Mouse (Mus musculus) adrenal gland (tissue): ENCODE measurements around the gene Adarb2.

ENCODE experiments used
- intact Hi-C: fragments of 180-260 bp; cut with DNase I; formaldehyde crosslinking; loops from one replicate; pipeline ENCODE4 v1.15.1; 2025

Gene Adarb2

DNA sequence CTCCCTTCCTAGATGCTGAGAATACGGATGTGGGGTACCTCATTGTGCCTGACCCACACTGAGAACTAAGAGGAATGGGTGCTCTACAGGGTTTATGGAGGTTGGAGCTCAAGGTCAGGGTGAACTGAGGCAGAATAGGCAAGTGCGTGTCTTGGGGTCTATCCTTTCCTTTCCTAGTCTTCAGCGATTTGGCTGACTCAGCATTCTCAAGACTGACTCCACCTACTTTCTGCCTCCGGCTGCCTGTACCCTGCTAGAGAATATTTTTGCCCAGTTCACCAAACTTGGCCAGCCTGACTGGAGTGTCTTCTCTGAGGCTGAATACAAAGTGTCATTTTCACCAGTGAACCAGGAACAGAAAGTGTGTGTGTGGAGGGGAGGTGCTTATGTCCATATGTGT, 163.4 kb downstream of the Adarb2 start:
- intact Hi-C loops: no loop called here

DNA sequence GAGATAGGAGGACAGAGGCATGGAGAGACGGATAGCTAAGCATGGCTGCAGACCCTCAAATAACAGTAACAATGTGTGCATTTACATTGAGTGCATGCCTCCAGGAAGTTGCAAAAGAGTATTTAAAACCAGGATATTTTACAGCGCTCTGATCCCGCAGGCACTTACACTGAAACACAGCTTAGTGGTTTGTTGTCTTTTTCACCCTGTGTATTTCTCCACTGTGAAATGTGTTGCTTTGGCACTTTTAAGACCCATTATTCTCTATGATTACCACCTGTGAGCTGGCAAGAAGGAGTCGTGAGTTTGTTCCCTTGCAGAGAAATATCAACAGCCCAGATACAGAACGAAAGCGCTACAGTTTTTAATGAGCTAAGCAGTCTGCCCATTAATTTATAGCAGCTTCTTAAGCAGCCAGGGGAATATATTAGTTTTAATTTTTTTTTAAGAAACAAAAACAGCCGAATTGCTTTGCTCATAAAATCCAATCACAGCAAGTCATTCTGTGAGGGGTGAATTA, 167.3 kb downstream of the Adarb2 start:
- intact Hi-C loops: no loop called here

DNA sequence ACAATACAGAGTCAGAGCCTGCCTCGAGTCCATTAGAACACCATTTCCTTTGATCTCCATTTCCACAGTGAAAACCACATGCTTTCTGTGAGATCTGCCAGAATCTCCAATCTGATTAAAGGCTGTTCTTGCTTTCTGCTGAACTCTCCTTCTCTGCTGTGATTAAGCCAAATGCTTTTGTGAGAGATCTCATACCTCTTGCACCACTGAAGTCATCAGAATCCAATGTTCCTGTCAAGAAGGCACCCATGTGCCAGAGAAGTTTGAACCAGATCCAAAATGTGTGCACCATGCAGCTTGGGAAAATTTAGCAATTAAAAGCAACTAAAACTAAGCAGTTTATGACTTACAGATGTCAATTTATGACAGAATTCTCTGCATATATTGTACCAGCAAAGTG, 185.9 kb downstream of the Adarb2 start:
- intact Hi-C loops: no loop called here

DNA sequence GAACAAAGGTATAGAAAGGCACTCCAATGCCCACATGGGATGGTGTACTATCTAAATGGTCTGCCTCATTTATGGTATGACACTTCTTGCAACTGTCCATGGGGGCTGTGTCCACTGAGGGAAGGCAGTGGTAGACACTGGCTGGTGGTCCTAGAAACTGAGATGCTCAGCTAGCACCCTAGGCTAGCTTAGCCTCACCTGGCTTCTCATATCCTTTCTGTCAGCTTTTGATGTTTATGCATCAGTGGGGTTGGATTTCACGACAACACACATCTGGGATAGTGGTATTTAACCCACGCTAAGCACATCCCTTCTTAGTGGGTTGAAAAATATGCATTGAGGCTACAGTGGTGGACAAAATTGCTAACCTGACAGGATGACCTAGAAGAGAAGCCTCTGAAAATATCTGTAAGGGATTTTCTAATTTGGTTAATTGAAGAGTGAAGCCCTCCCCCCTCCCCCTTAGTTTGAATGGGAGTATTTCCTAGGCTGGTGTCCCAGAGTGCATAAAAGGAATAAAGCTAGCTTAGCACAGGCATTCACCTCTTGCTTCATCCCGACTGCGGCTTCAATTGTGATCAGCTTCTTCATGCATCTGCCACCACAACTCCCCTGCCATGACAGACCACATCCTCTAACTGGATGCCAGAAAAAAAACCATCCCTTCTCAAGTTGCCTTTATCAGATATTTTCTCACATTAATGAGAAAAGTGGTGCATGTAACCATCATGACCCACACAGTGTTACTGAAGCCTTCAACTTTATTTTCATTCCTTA, 197.8 kb downstream of the Adarb2 start:
- intact Hi-C loops: no loop called here

DNA sequence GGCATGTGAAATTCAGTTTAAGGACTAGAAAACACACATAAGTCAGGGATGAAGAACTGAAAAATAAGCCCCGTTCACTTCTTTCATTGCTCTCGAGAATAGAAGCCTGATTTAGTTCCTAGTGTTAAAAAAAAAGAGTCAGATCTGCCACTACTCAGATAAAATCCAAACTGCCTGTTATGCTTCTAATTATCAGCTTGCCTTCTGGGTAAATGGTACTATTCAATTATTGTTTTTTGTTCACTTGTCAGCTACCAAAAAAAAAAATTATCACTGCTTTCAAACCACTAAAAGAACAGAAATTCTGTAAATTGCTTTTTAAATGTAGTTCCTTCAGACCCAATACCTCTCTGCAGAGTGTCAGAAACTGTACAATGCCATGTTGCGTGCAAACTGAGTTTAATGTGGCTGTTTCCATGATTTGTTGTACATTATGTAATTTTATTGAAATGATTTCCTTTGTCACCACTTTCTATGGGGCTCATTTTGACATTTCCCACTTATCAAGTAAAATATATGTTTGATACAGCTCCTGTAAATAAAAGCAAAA, 199.7 kb downstream of the Adarb2 start:
- intact Hi-C loops: no loop called here

DNA sequence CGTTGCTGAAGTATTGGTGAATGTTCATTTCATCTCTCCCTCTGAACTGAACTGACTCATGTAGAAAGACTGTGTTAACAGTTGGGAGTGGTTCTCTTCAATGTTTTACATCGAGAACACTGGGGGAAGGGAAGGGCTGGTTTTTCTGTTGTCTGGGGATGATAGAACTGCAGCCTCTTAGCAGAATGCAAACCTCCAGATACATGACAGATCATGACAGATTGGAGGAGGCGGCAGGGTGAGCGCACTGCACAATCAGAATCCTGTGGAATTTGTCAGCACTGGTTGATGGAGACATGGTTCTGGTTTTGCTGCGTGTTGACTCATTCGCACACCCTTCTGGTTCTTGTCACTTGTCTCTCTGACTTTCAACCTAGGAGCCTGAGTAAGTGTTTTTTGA, 203.4 kb downstream of the Adarb2 start:
- intact Hi-C loops: no loop called here

DNA sequence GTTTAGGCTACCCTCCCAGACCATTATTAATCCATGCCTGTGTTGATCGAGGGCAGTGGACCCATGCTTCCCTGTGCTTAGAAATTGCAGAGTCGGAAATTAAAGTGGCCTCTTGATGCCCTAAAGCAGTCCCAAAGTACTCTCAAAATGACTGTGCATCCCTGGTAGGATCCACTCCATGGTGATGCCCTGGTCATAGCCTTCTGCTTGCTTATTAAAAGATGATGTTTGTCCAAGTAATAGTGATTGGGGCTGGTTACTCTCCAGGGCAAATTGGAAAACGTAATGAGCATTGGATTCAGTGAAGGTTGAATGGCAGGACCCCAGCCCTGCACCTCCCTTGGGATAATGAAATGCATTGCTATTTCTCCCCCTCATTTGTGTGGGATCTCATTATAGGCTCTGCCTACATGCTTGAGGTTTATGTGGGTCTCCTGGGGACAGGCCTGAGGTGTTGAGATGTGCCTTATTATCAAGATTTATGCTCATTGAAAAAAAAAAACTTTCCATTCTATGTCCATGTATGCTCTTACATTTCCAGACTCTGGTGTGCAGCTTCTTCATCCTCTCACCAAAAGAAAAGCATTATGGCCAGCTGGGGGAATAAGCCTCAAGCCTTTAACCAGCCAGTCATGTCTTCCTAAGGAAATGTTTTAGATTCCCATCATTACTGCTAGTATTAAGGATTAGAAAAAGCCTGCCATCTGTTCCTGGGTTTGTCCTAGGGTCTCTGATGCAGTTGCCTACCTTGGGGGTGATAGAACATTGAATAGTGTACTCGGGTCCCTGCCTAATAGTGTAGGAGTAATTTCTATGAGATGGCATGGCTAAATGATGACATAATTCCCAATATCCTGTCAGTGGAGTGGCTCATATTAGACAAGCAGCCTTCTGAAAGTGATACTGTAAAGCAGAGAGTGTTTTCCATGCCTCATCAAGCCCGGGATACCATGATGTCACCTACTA, 208.0 kb downstream of the Adarb2 start:
- intact Hi-C loops: no loop called here

DNA sequence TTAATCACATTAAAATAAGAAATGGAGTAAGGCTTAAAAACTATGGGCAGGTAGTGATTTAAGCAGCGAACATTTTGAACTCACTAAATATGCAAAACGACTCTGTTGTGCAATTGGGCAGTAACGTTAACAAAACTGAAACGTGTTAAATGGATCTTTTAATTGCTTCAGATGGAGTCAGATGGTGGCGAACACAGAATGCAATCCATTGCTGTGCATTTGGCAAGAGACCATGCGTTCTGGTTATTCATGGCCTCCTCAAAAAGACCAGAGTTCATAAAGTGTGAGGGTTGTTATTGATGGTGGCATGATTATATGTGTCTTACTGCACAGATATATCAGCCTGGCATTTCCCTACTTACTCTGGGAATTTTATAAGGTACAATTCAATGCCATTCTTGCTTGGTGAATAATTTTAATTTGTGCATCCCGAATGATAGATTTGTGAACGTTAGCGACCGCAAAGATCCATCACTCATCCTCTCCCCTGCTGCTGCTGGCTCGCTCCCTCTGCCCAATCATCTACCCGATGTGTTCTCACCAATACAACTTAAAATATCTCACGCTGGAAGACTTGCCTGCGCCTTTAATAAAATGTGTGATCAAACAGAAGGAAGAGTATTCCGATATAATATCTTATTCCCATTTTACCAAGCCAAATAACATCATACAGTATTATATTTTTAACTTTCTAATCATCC, 221.5 kb downstream of the Adarb2 start:
- intact Hi-C loops: no loop called here

DNA sequence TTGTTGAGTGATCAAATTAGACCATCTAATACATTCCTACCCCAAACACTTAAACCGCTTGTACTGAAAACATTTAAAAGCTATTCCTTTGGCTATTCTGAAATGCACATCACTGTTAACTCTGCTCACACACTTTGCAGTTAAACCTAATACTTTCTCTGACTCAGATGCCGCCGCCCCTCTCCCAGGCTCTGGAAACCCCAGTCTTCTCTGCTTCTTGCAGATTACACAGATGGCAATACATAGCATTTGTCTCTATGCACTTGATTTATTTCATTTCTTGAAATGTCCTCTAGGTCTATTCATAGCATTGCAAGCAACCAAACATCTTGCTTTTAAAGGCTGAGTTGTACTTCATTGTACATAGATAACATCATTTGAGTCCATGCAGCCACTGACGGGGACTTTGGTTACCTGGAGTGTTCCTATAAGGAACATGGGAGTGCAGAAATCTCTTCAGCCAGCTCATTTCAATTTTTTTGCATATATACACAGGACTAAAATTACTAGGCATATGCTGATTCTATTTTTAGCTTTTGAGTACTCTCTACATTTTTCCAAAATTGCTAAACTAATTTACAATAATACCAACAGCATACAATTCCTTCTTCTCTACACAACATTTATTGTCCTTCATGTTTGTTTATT, 236.6 kb downstream of the Adarb2 start:
- intact Hi-C loops: no loop called here

DNA sequence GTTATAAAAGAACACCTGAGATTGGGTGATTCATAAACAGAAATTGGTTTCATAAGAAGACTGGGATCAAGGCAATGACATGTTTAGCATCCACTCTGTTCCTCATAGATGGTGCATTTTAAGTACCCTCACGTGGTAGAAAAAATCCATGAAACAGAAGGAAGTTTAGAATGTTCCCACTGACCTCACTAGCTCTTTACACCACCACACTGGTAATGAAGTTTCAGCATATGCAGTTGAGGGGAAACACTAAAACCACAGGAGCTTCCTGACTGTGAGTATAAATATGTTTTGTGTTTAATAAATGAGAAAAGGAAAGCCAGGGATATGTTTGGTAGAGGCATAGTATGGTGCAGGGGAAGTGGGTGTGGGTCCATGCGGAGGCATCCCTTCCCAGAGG, 242.7 kb downstream of the Adarb2 start:
- intact Hi-C loops: no loop called here

DNA sequence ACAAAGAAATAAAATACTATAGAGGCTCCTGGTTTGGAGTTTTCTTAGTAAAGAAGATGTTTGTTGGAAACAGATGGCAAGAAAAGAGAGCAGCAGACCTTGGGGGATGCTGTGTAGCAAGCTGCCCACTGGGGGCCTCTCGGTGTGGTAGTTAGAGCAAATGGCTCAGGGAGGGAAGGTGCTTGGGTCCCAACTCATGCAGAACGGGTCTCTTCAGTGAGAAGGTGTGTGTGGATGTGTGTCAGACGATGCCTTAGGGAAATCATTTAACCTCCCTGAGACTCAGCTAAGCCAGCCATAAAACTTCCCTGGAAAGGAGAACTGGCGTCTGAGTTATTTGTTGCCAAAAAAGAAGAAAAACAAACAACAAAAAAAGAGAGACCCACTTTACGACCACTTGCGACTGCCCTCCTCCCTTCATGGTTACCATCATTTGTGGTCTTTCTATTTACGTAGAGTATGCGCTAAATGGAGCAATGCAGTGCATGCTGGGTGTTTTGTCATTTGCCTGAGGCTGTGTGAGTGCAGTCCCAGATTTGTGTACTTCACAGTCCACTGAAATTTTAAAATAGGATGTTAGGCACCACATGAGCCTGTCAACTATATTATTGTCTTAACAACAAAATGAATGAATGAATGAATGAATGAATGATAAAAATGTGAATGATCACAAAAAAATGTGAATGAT, 245.7 kb downstream of the Adarb2 start:
- intact Hi-C loops: no loop called here

DNA sequence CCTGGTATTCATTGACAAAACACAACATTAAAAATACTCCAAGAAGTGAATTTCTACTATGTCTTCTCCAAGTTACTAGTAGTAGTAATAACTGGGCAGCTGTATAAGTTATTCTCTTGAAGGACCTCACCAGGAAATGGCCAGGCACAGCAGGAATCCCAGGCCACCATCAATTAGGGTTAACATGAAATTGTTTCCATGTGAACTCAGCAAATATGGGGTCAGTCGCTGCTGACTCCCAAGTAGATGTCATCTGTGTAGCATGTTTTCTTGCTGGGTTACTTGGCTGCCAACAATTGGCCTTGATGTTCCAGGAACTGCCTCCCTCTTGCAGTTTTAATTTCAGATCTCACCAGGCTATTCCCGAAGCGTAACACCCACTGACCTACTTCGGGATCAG, 248.9 kb downstream of the Adarb2 start:
- intact Hi-C loops: no loop called here

DNA sequence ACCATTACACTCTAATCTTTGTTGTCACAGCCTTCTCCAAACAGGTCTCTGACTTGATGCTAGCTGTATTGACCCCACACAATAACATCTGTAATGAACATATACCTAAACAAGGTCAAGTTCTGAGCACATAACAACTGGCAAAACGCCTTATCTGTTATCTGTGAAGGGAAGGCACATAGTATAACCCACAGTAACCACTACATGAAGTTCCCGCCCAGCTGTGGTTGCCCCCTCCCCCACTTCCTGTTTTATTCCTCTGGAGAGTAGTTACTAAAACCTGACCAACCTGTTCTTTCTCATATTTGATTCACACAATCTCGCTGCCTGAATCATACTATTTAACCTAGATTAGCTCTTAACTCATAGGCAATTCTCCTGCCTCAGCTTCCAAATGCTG, 254.2 kb downstream of the Adarb2 start:
- intact Hi-C loops: no loop called here

DNA sequence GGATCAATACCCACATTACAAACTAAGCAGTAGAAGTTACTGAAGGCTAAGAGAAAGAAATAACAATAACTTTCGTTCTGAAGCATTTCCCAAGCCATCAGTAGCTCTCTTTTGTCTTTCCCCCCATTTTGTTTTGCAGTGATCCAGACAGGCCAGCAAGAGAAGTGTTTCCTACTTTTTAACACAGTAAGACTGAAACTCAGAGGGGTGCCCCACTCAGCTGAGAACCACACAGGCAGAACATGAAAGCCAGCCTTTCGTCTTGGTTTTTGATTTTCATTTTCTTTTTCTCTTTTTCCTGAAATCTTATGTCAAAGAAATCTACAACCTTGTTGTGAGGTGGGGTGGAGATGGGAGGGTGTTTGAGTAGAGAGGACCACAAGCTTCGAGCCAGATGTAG, 255.2 kb downstream of the Adarb2 start:
- intact Hi-C loops: no loop called here

DNA sequence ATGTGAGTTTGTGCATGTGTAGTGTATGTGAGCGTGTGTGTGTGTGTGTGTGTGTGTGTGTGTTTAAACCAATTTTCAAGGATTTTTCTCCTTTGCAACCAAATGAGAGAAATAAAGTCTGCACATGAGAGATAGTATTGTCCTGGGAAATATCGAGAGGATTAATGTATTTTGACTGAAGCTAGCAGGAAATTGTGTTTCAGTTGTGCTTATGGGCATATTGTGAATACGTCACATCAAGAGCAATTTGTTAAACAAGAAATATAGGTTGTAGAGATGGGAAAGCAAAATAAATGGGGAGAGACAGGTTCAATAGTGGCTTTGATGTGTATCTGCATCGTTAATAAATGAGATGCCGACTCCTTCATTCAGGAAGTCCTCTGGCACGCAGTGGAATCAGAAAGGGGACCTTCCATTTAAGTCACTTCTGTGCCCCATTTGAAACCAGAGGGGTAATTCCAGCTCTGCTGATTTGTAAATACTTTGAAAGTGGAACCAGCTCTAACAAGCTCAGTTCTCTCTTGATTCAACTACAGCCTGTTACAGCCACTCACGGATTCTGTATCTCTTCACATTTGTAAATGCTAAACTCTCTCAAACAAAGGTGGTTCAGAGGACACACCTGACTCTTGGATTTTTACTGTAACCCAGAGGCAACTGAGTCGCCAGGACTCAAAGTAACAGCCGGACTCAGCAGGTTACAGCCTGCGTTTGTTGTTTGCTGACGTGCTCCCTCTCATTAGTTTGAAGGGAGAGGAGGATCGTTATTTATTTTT, 265.1 kb downstream of the Adarb2 start:
- intact Hi-C loops: no loop called here

DNA sequence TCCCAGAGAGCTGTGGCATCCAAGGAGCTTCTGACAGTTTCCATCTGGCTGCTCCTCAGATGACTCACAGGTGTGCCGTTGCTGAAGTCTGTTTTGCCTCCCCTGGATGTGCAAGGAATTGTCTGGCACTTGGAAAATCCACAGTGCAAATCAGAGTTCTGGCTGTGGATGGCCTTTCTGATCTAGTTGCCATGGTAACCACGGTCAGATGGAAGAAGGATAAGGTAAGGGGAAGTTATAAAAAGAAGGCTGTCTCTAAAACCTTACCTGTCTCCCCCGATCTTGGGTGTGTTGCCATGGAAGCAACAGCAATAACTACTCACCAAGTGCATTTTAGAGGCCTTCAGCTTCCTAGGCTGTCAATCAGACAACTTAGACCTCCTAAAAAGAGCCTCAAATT, 273.6 kb downstream of the Adarb2 start:
- intact Hi-C loops: no loop called here

DNA sequence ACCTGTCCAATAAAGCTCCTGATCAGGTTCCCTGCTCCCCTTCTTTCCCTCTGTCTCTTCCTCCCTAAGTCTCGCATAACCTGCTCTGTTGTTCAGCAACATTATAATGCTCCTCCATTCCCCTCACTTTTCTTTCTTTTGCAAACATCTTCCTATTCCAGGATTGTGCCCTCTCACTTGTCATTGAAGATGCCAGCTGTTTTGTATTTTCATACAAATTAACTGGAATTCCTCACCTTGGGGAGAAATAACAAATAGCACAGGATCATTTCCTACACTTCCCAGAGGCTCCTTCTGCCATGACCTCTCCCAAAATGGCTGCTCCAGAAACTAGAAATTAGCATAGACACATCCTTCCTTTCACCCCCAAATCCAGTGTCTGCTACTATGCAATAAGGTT, 276.1 kb downstream of the Adarb2 start:
- intact Hi-C loops: no loop called here

DNA sequence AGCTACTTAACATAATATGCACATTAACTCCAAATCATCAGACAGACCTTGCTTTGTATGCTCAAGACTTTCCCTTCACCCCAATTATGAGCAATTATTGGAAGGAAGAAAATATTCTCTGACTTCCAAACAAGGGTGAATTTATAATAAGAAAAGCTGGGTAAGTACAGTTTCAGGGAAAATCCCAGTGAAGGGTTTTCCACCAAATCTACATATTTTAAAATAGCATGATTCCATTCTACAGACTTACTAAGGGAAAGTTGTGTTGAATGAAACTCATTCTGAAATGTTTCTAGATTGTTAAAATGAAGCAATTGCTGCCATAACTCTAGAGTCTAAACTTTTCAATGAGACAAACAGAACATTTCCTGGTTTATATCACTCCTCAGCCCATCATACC, 277.3 kb downstream of the Adarb2 start:
- intact Hi-C loops: no loop called here

DNA sequence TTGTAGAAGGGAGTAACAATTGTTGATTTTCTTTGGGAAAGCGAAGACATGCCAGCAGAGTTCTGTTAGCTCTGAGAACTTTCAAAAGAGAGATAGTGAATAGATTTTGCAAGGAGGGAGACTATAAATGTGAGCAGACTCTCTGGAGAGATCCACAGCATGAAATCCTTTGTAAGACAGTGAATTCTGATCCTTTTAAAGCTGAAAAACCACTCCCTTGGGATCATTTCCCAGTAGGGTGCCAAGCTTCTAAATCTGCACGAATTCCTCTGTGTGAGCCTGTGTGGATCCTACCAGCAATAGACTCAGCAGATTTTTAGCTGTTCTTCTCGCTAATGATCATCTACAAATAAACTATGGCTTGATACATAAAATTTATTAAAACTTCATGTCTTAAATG, 278.7 kb downstream of the Adarb2 start:
- intact Hi-C loops: no loop called here
